Mouse (Mus musculus): ENCODE results near the gene Scn4a.

The Scn4a gene

DNA sequence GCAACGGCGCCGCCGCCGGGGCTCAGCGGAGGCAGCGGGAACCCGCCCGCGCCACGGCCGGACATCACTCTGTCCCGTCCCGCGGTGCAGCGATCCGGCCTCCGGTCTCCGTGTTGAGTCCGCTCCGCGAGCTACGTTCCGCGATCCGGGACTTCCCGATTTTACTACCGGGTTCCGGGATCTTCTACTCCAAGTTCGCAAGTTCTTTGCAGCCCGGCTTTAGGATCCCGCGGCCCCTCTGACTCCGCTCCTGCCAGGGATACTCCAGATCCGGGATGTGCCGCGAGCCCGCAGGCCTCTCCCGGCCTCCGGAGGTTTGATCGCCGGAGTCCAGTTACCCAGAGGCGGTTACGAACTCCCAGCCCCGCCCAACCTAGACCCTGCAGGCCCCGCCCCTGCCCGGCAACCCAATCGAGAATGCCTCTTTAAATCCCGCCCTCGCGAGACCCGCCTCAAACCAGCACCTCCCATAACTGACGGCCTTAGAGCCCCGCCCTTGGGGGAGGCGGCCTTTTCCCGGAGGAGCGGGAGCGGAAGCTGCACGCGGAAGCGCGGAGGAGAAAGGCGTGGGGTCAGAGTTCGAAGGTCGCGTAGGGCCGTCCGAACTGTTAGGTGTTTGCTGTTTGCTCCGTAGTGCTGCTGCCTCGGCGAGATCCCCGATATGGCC, 80.3 kb downstream of the Scn4a start, which contains the start of gene Smarcd2:
Smarcd2 (minus strand) TSS at position 329 of the 667 bp plus-strand sequence.
- DNase-seq (ENCODE audit: low read depth, low spot score): peak; percentile 99

DNA sequence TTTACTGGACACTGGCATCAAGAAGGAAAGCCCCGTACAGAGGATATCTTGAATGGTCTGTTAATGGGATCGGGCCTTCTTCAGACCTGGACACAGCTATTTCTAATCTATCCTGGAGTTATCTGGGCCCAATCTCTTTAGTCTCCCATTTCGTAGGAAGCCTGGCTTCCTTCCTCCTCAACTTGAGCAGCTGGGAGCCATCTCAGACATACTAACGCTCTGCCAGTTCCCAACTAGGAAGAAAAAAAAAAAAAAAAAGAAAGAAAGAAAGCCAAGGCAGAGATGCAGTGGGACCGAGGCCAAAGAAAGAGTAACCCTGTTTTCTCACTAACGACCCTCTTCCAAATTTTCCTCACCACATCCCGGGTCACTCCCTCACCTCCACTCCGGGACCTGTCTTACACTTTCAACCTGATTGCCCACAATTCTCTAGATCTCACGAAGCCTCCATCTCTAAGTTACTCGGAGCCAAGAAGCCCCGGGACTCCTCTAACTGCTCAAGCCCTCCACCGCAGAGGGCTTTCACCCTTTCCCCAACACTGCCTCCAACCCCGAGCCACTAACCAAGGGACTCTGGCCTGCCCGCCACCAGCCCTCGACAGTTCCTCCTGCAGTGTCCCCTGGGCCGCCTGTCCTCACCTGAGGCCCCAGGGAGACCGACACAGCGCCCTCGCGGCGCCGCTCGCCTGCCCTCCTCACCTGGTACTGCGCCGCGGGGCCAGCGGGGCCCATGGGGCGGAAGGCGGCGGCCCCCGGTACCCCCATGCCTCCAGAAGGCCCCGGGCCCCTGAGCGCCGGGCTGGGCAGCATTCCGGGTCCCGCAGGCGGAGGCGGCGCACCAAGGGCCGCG, 81.1 kb downstream of the Scn4a start:
- peak; percentile 21 for DNase-seq (ENCODE audit: low read depth, low spot score)

DNA sequence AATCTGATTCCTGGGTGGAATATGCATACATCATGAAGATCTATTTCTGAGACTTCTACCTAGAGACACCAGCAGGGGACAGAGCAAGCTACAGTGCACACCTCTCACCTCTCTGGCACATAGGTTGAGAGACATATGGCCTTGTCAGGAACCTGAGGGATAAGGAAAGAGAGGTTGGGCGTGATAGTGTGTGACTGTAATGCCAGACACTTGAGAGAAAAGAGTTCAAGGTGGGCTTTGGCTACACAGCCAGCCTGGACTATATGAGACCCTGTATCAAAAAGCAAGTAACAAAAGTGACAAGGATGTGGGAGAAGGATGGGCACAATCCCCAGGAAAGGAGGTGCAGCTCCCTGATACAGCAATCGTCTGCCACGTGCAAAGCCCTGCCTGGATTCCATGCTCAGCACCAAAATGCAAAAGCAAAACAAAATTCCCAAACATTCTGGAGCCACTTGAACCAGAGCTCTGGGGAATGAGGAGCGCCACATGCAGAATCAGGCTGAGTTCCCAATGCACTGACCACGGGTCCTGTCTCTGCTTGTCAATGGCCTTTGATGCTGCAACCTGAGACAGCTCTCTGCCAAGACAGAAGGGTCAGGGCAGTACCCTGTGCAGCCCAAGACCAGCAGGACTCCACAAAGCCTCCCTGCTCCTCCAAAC, 81.8 kb downstream of the Scn4a start:
- peak; percentile 13 for DNase-seq (ENCODE audit: low read depth, low spot score)

DNA sequence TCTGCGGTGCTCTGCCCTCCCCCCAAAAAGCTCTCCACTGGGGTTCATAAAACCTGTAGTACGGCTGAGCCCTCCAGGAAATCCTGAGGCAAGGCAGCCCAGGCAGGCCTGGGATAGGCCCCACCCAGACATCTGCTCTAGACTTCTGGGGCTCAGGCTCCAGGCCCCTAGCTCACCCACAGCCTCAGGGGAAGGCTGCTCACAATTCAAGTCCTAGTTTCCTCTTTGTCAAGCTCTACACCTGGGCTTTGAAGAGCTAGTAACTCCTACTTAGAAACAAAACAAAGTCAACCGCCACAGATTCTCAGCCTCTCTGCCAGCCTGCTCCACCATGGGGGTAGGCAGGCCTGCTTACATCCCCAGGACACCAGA, 84.0 kb downstream of the Scn4a start:
- DNase-seq (ENCODE audit: low read depth, low spot score): peak; percentile 65

All from mesoderm, embryonic 11.5 days (tissue).